Mouse (Mus musculus) lung, embryonic 14.5 days (tissue): Measurements from ENCODE around the gene Reg4. TPM values are rescaled to one million over a fixed set of nuclear protein-coding genes. Genes with fewer than 3 reads are reported as not detected.

ENCODE experiments used
- ATAC-seq: fragments of 200-750 bp; cut with Nextera tagmentation; 2 replicates; pipeline ENCODE4 v1.8.0; 2017; ENCODE audit warnings: mild to moderate bottlenecking, moderate TSS enrichment, moderate library complexity; ENCODE audit not compliant: insufficient read depth
- DNase-seq: peaks from one replicate; pipeline ENCODE4 v3.0.0-alpha.2; 2015
- H3K27ac ChIP-seq: fragments of 300-500 bp; sonication (generic); 2 replicates; pipeline ENCODE4 v1.5.1; 2014; ENCODE audit warnings: low read depth, mild to moderate bottlenecking, moderate library complexity
- H3K27me3 ChIP-seq: fragments of 300-500 bp; sonication (generic); 2 replicates; pipeline ENCODE4 v1.6.1; 2014; ENCODE audit warnings: low read length, control low read depth; ENCODE audit not compliant: insufficient read depth
- H3K36me3 ChIP-seq: fragments of 300-500 bp; sonication (generic); 2 replicates; pipeline ENCODE4 v1.6.1; 2014; ENCODE audit warnings: control low read depth; ENCODE audit not compliant: insufficient read depth
- H3K4me1 ChIP-seq: fragments of 300-500 bp; sonication (generic); 2 replicates; pipeline ENCODE4 v1.6.1; 2014; ENCODE audit warnings: antibody characterized with exemption, control low read depth; ENCODE audit not compliant: insufficient read depth
- H3K4me2 ChIP-seq: fragments of 300-500 bp; sonication (generic); 2 replicates; pipeline ENCODE4 v1.6.1; 2014; ENCODE audit warnings: mild to moderate bottlenecking
- H3K4me3 ChIP-seq: fragments of 300-500 bp; sonication (generic); 2 replicates; pipeline ENCODE4 v1.5.1; 2014; ENCODE audit warnings: low read depth, low read length
- H3K9ac ChIP-seq: fragments of 300-500 bp; sonication (generic); 2 replicates; pipeline ENCODE4 v1.6.1; 2014
- H3K9me3 ChIP-seq: fragments of 300-500 bp; sonication (generic); 2 replicates; pipeline ENCODE4 v1.6.1; 2016; ENCODE audit warnings: low read depth, low read length, control low read depth
- CTCF ChIP-seq: IDR thresholded peaks from 2 replicates; pipeline ENCODE4 v1.5.1; 2016; ENCODE audit warnings: antibody characterized with exemption, low read depth
- WGBS: fragments of 180-500 bp; shearing (Covaris S2); extraction: QIAGEN DNeasy Blood & Tissue Kit; methylation state at CpG from one replicate; pipeline ENCODE4 v1.1.7; 2014; 5-methylcytosine and 5-hydroxymethylcytosine counted together
- polyA plus RNA-seq: library from polyadenylated mRNA; unstranded; fragments of >200 nt; fragmentation: Nextera tagmentation; extraction: Ambion mirVana; gene quantifications from 2 replicates; pipeline ENCODE4 v1.2.1, GENCODE M21; 2014

Reg4 gene
- polyA plus RNA-seq, 1 experiment from 2014 or later = not detected

DNA sequence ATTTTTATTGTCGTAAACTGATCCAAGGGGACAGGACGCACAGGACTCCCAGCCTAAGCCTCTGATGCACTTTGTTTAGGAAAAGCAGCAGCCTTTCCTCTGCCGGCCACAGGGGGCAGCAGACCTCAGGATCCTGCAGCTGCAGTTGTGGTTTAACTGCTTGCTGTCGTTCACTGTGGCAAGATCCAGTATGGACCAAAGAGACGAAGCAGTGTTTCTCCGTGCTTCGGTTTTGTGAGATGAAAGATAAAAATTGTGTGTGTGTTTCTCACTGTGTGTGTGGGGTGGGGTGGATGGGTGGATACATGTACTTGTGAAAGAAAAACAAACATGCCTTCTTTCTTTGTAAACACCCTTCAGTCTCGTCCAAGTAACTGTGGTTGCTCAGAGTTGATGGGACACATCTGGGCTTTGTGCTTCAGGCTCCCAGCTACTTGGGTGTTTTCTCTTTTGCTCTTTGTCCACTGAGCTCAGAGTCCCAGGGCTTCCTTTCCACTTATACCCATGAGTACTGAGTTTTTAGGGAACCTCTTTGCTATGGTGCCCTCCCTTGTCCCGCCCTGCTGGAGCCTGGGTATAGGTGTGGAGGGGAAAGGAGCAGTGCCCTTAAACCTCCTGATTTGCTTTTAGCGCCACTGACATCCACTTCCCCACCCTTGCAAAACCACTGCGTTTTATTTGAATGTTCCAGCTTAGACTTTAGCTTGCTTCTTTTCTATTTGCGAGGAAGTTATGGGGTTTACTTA lies 59.1 kb downstream of the Reg4 start:
- 23% methylated on average over 12 of the region's 12 CpGs for WGBS
- Histone ChIP-seq H3K4me2 (peak overlapping the region; percentile 27), H3K4me3 (no peak overlapping the region), H3K9ac (no peak overlapping the region), H3K4me1 (peaks cover 8% of the 10 kb centered on the region; the same call in 1 of the 2 replicates), H3K27me3 (no peaks in the 10 kb centered on the region), H3K9me3 (no peaks in the 10 kb centered on the region), H3K36me3 (no peaks in the 10 kb centered on the region), H3K27ac (no peak overlapping the region)
- peak; percentile 87 for DNase-seq
- TF ChIP-seq CTCF = peak; percentile 94
- peak; percentile 84 for ATAC-seq

DNA sequence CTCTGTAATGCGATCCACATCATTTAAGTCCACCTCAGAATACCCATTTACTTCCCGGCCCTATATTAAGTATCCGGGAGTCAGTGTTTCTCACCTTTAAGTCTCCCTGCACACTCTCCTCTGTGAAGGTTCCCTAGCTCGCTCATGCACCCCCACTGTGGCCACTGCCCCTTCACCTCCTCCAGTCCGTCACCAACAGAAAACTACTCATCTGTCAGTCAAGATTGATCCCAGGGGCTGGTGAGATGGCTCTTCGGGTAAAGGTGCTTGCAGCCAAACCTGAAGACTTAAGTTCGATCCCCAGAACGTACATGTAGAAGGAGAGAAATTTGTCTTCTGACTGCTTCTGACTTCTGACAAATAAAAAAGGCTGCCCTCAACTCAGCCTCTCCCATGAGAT lies 60.5 kb downstream of the Reg4 start:
- Histone ChIP-seq H3K4me3 (no peak overlapping the region), H3K4me2 (no peak overlapping the region), H3K9me3 (no peaks in the 10 kb centered on the region), H3K4me1 (peaks cover 8% of the 10 kb centered on the region; the same call in 1 of the 2 replicates), H3K27ac (no peak overlapping the region), H3K36me3 (no peaks in the 10 kb centered on the region), H3K9ac (no peak overlapping the region), H3K27me3 (no peaks in the 10 kb centered on the region)
- WGBS = 90% methylated on average over 8 of the region's 8 CpGs
- TF ChIP-seq CTCF = no peak
- no peak for ATAC-seq
- no peak for DNase-seq

DNA sequence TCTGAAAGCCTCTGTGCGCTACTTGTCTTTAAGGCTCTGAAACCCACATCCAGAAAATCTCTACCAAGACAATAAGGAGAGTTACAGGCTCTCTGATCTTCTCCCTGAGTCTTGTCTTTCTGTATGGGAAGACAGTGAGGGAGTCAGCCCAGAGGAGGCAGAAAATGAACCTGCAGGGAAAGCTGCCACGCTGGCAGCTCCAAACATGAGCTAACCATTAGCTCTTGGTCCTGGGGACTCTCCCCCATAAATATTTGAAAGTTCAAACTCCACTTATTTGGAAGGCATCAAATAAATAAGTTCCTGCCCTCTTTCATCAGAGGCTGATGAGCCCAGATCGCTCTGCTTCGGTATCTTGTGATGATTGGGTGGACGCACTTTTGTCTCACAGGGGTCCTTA lies 61.2 kb downstream of the Reg4 start:
- no peaks in the 10 kb centered on the region for H3K27me3 ChIP-seq
- no peak overlapping the region for H3K27ac ChIP-seq
- no peak overlapping the region for H3K4me2 ChIP-seq
- DNase-seq (no peak), ATAC-seq (no peak)
- no peaks in the 10 kb centered on the region for H3K36me3 ChIP-seq
- no peaks in the 10 kb centered on the region for H3K9me3 ChIP-seq
- no peak for TF ChIP-seq CTCF
- peaks cover 8% of the 10 kb centered on the region; the same call in 1 of the 2 replicates for H3K4me1 ChIP-seq
- H3K4me3 ChIP-seq = no peak overlapping the region
- no peak overlapping the region for H3K9ac ChIP-seq
- 84% methylated on average over 5 of the region's 5 CpGs for WGBS

Other genes starting within 250 kb of the Reg4 start
- 43.8 and 45.1 TPM in 2 replicates for gene Notch2, start 208.6 kb upstream of the Reg4 start, polyA plus RNA-seq
- gene Adam30, start 61.5 kb upstream of the Reg4 start, polyA plus RNA-seq = not detected in 2 replicates
- 1.2 and 1.6 TPM in 2 replicates for gene Hmgcs2, start 58.3 kb downstream of the Reg4 start, polyA plus RNA-seq
- gene Phgdh, start 117.8 kb downstream of the Reg4 start, polyA plus RNA-seq = 212 and 230 TPM in 2 replicates
- 9.1 and 10.2 TPM in 2 replicates for gene Zfp697, start 160.3 kb downstream of the Reg4 start, polyA plus RNA-seq
- gene Gm4450, start 235.0 kb downstream of the Reg4 start, polyA plus RNA-seq = not detected in 2 replicates